Mouse (Mus musculus) left cerebral cortex, adult 11 months (tissue): ENCODE results near the gene Psmd9.

ENCODE experiments used
- DNase-seq: peaks from one replicate; pipeline ENCODE4 v3.0.0; 2022; ENCODE audit warnings: low spot score

Psmd9 gene

DNA sequence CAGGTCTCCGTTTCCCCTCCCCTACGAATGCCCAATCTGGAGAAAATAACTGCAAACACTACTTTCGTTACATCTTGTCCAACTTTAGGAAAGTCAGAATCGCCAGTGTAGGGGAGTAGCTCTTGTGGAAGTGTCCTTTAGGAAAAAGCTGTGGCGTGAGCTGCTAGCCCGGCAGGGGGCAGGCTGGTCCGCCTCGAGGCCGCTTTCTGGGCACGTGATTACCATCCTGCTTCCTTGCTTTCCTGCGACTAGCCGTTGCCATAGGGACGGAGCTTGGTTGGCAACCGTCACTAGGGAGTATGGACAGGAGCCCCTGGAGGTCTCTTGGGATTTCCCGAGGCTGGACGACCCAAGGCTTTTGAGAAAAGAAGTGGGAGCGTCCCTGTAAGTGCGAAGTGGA is 82.6 kb downstream of the Psmd9 start, which contains the start of gene Wdr66:
Gene Wdr66, plus strand, starts transcription at position 269 of the 400 bp plus-strand sequence.
- peak; percentile 80 for DNase-seq

DNA sequence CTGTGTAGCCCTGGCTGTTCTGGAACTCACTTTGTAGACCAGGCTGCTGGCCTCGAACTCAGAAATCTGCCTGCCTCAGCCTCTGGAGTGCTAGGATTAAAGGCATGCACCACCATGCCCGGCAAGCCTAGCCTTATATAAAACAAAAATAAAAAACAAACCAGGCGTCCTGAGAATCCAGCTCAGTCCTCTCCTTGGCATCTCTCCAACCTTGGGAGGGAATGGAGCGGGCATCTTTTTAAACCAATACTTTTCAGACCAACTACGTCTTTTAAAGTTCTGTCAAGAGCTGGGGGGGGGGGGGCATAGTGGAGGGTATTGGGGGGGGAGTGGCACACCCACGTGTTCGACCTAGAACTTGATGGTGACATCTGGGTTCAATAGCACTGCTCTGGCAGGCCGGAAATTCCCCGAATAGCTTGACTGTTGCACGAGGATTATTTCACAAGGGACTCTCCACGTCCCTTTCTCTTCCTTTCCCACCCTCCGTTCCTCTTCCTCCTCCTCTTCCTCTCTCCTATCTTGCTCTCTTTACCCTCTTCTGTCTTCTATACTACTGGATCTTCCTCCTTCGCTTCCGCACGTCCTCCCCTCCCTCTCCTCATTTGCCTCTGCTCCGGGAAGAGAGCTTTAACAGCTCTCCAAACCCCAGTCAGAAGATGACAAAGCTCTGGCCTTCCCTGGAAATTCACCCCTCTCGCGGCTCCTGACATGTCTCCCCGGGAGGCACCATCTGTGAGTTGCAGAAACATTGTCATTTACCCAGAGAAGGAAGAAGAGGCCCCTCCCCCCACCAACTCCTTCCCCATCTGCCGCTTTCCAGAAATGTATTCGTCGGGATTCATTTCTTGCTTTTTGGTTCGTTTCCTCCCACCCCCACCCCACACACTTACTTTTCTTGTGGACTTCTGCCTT is 87.9 kb downstream of the Psmd9 start:
- peak; percentile 36 for DNase-seq

DNA sequence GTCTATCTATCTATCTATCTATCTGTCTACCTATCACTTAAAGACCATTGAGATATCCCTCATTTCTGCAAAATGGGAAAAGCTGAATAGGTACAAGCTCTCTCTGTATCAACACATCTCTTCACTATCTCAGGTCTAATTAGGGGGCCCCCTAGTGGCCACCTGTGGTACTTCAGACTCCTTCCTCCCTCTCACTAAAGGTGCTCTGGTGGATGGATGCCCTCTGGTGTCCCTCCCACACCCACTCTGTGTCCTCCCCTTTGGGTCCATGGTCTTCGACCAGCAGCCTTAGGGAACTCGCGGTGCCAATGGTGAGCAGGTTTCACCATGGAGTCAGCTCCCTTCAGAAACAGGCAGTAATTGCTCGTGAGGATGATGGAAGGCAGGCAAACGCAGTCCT is 89.8 kb downstream of the Psmd9 start:
- no peak for DNase-seq

DNA sequence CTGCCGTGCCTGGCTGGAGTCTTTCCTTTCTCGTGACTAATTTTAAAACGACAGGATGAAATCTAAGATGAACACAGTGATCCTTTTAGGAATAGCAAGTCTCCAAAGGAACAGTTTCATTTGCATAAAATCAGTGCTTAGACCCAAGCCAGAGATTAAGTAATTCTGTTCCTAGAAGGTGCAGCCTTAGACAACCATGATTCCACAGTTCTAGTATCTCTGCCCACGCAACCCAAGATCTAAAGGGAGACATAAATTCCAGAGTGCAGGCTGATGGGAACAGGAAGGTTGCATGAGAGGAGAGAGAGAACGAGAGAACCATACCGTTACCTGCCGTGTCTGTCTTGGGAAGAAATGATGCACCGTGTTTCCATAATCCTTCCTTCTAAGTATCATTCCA is 91.5 kb downstream of the Psmd9 start:
- DNase-seq, result no peak

DNA sequence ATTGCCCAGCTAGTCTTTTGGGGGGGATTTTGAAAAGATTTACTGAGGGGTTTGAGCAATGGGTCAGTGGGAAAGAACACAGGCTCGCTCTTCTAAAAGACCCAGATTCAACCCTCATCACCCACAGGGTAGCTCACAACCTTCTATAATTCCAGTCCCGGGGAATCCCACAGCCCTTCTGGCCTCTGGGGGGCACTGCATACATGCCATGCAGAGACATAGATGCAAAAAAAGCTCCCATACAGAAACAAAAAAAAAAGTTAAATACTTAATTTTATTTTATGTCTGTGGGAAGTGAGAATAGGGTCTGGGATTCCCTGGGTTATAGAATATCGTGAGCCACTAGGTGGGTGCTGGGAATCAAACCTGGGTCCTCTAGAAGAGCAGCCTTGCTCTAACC is 97.7 kb downstream of the Psmd9 start:
- DNase-seq, result no peak

DNA sequence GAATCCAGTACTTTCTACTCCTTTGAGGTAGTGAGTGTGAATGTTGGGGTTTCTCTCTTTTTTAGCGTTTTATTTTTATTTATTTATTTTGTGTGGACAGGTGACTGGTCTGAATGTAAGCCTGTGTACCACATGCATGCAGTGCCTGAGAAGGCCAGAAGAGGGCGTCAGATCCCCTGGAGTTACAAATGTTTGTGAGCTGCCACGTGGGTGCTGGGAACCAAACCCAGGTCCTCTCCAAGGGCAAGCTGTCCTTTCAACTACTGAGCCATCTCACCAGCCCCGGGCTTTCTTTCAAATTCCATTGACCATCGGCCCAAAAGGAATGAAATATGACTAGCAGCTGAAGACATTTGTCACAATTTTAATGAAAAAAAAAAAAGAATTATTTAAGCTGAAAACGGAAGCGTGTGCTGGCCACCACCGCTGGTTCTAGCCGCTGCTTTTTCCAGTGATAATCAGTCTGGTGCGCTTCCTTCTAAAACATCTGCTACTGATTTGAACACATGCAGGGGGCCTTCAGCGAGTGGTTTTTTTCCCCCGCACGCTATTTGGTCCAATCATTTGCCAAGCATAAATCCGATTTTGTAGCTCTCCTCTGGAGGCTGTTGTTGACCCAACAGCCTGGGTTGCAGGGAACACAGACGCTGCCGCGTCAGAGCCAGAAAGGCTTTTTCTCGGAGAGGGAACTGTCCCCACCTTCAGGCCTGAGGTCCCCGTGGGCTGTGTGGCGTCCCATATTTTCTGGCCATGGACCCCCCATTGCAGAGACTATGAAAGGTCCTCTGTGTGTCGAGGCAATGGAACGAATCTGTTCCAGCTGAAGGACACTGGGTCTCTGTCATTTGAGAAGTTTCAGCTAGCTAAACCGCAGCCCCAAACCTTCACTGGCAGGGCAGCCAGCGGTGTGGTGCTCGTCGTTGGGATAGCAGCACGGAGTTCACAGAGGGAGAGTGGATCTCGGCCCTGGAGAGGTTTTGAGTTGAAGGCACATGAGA is 99.6 kb downstream of the Psmd9 start:
- no peak for DNase-seq

DNA sequence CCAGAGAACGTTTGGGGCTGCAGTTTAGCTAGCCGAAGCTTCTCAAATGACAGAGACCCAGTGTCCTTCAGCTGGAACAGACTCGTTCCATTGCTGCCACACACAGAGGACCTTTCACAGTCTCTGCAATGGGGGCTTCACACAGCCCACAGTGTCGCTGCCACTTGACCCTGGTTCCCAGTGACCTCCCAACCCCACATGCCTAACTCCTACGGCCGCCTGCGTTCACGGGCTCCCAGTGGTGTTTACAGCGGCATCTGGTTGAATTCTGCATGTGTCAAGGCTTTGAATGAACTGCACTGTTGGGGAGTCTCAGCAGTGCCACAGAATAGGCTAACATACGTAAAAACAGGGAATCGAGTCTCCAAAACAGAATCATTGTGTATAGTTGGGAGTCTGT is 101.7 kb downstream of the Psmd9 start:
- no peak for DNase-seq

DNA sequence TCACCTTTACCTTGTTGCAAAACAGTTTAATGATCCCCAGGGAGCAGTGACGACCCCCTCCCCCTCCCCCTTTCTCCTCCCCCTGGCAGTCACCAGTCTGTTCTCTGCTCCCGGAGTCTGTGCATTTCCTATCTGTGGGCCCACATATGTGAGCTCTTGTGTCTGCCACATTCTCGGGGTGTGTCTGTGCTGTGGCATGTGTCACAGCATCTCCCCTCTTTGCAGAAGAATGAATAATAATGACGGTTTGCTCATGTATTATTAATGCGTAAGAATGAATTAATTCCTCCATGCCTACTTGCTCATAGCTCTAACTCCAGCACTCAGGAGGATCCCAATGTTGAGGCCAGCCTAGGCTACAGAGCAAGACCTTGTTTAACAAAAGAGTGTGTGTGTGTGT is 103.7 kb downstream of the Psmd9 start:
- no peak for DNase-seq

DNA sequence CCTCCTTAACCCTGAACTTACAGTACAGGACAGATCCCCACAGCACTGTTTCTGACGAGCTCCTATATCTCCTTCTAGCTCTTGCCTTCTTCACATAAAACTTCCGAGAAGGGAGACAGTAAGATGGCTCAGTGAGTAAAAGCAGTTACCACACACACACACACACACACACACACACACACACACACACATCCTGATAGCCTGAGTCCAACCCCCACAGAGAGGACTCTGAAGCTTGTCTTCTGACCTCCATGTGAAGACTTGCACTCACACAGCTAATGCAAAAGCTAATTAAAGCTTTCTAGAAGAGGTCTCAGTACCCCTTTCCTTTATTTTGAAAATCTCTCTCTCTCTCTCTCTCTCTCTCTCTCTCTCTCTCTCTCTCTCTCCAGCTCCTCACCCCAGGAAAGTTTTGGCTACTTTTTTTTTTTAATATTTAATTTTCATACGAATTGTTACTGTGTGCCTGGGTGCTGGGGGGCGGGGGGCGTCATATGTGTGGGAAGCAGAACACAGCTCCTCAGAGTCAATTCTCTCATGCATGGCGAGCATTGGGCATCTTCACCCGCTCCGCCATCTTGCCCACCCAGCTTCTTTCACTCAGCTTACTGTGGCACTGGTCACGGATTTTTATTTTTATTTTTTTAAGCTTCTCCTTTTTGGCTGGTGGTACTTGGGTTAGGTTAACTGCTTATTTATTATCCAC is 107.6 kb downstream of the Psmd9 start:
- DNase-seq, result no peak

DNA sequence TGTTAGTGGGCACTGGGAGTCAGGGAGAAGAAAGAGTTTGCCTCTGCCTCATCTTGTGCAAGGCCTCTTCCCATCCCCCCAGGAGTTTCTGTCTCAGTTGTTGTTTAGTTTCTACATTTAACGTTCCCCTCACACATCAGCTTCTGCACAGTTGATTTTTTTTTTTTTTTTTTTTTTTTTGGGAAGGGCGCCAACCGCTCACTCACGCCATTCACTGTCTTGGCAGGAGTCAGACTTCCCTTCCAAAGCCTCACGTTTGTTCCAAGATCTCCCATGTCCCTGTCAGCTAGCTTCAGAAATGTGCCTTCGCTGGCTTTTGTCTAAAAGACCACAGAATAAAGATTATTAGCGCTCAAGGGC is 108.1 kb downstream of the Psmd9 start:
- DNase-seq, result no peak

DNA sequence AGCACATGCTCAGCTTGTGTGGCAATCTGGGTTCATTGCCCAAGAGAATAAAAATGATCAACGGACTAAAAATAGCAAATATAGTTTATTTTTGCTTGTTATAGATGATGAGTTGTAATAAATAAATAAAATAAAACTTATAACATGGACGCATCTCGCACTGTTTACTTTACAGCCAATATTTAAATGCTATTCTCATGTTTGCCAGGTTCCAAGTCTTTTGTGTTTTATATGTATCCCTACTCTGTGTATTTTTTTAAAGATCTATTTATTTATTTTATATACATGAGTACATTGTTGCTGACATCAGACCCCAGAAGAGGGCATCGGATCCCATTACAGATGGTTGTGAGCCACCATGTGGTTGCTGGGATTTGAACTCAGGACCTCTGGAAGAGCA is 108.5 kb downstream of the Psmd9 start:
- DNase-seq, result no peak

DNA sequence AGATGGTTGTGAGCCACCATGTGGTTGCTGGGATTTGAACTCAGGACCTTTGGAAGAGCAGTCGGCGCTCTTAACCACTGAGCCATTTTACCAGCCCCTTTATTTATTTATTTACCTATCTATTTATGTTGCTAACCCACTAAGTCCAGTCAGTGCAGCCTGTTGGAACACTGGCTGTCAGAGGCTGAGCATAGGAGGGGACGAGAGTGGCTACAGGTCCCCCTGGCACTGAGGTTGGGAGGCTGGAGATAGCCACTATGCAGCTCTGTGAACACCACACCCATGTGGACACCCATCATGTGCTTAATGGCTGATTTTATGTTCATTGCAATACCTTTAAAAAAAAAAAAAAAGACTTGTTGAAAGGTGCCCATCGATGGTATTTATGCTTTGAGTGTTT is 110.0 kb downstream of the Psmd9 start:
- no peak for DNase-seq

DNA sequence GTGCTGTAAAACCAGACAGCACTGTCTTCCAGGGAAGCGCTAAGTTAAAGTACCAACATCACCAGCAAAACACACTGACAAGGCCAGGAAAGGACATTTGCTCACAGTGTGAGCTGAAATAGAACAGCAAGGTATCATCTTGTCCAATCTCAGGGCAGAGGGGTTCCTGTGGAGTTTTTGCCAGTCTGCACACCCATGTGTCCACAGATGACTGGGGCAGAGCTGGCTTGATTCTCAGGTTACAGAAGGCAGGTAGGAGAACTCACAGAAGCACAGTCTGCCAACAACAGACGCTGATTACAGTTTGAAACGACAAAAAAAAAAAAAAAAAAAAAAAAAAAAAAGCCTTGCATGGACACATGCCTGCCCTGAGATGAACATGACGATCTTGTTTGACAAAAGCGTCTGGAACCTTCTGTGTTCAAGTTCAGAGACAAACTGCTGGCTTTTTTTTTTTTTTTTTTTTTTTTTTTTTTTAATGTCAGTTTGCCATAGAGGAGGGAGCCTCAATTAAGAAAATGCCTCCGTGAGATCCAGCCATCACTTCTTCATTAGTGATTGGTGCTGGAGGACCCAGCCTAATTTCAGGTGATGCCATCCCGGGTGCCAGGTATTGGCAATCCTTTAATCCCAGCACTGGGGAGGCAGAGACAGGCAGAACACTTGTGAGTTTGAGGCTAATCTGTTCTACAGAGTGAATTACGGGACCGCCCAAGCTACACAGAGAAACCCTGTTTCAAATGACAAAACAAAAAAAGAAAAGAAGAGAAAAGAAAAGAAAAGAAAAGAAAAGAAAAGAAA is 112.3 kb downstream of the Psmd9 start:
- DNase-seq, result no peak

DNA sequence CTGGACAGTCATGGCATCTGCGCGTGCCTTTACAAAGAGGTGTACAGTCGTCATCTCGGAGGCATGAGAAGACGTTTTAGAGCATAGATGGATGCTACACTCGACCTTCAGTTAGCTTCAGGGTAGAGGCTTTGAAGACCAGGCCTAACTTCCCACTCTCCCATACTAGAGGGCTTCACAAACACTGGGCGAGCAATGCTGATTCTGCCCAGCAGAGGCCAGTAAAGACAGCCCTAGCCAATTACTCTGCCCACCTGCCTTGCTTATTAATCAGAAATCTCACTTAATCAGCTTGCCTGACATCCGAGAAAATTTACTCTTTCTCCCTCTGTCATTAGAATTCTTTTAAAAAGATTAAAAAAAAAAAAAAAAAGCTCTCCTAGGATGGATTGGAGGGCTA is 116.0 kb downstream of the Psmd9 start:
- DNase-seq, result no peak

DNA sequence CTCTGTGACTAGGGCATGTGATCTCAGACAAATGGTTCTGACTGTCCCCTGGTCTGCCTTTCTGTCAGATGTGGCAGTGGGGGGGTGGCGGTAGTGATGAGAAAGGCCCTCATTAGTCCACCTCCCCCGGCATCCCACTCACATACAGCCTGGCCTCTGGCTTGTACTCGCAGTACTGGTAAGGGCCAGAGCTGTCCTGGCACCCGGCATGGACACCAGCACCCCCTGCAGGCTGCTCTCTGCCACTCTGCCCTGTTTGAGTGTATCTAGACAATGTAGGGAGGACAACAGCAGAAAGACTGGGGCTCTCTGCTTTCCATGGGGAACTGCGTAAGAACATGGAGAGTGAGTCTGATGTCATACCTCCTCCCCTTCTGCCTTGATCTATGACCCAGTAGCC is 118.9 kb downstream of the Psmd9 start:
- no peak for DNase-seq

DNA sequence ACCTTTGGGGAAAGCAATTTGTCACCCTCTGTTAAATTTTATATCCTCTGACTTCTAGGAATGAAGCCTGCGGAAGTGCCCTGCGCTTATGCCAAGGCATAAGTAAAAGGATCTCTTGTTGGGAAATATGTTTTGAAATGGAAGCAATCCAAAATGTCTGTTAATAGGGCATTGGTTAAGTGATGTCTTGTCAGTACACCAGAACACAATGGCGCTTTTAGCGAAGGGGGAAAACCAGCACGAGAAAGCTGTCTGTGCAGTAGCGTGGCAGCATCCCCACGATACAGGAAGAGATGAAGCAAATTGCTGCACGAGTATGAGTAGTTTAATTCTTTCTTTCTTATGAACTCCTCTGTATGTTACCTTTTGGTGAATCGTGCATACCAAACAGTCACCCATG is 125.4 kb downstream of the Psmd9 start:
- no peak for DNase-seq

DNA sequence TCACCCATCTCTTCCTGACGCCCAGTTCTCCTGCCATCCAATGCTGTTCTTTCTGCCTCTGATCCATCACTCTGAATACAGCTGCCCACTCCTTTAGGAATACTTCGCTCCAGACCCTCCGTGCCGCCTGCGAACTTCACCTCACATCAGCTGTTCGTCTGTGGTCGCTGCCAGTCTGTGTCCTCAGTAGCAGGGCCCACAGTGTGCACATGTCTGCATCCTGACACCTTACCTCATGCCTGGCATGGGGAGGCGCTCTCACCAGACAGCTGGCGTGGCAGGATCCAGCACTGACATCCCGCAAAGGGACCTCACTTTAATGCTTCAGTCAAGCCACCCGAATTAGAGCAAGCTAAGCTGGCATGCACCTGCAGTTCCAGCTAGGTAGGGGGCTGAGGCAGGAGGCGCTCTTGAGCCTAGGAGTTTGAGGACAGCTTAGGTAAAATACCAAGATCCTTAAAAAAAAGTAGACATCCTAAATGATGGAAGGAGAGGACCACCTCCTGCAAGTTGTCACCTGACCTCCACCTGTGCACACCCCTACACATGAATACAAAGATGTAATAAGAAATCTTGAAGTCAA is 127.1 kb downstream of the Psmd9 start:
- no peak for DNase-seq

DNA sequence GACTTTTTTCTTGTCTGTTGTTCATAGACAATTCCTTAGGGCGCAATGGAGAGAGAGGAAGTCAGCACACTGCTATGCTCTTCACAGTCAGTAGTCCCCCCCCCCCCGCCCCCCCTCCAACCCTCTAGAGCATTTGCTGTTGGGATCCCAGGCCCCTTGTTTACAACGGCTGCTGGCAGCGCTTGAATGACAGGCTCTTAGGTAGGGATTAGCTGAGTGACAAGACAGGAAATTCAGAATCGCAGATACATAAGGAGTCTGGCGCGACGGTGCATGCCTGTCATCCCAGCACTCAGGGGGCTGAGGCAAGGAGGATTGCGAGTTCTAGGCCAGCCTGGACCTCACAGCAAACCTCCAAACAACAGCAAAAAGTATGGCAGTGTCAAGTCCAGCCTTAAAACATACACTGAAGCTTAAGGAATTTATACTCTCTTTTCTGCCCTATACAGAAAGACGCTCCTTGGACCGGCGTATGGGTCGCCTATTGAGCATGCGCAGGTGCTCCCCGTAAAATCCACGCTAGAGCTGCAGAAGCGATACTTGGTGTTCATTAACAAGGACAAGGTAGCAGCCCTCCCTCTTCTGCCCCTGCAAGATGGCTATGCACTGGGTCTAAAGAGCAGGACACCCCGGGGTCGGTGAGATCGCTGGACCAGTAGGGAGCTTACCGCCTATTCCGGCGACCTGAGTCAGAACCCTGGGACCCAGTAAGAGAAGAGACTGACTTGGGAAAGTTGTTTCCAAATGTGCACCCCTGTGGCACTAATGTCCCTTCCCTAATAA is 128.0 kb downstream of the Psmd9 start:
- no peak for DNase-seq

DNA sequence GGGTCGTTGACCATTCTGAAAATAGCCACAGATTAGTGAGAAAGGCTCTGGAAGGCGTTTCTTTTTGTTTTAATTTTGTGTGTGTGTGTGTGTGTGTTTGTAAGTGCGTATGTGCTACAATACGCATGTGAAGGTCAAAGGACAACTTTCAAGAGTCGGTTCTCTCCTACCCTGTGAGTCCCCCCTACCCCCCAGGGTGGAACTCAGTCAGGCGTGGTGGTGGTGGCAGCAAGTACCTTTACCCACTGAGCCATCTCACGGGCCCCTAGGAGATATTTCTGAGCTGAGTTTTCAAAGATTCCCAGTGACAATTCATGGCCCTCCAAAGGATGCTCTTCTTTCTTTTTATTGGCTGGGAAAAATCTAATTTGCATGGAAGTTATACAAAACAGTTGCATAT is 128.6 kb downstream of the Psmd9 start:
- no peak for DNase-seq

DNA sequence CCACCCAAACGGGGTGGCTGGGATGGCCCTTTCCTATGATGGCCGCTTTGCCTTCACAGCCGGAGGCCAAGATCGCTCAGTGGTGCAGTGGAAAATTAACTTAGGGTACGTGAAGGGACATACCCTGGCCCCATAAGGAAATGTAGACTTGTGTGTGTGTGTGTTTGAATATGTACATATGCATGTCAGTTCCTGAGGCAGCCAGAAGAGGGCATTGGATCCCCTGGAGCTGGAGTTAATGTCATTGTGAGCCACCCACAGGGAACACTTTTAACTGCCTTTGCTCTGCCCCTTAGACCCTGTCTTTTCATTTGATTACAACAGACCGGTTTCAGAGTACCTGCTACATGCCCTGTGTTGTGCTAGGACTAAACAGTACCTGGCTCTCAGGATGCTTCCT is 129.3 kb downstream of the Psmd9 start:
- DNase-seq, result no peak
